Mouse (Mus musculus): ENCODE measurements at regions not wholly inside any gene's neighbourhood (a gene's known extent, or its start where the extent isn't known, plus 50 kb on each side); places are given as distances from the start of the nearest gene placed in this dataset.

- DNase-seq (ENCODE audit: low read depth, low spot score), result no peak
These were observed 58.3 kb upstream of the N6amt1 start for GRCm38 (mm10) chr16:87295727-87296126.

- DNase-seq (ENCODE audit: low read depth, low spot score), result no peak
These were observed 61.2 kb upstream of the N6amt1 start for GRCm38 (mm10) chr16:87292826-87293225.

- no peak for DNase-seq (ENCODE audit: low read depth, low spot score)
These were observed 62.3 kb upstream of the N6amt1 start for GRCm38 (mm10) chr16:87291716-87292115.

GRCm38 (mm10) chr16:87285639-87286038 is 68.3 kb upstream of the N6amt1 start:
- DNase-seq (ENCODE audit: low read depth, low spot score), result no peak

- no peak for DNase-seq (ENCODE audit: low read depth, low spot score)
These were observed 69.0 kb upstream of the N6amt1 start for GRCm38 (mm10) chr16:87284835-87285510.

DNA sequence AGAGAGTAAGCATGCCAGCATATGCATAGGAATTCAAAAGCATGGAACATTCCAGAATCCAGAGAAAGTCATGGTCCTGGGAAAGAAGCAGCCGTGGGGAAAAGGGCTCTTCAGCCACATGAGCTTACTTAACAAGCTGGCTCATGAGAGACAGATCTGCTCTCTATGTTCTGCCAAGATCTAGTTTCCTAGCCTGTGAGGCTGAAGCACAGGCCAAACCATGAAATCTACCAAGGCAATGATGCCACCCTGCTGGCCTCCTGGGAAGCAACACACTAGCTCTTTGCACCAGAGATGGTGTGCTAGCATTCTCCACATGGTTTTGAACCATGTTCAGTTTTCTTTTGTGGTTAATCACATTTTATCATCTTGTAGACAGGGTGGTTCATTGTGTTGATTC is 75.5 kb upstream of the N6amt1 start:
- DNase-seq (ENCODE audit: low read depth, low spot score), result no peak

GRCm38 (mm10) chr16:87272363-87272762 is 81.6 kb upstream of the N6amt1 start:
- no peak for DNase-seq (ENCODE audit: low read depth, low spot score)

DNA sequence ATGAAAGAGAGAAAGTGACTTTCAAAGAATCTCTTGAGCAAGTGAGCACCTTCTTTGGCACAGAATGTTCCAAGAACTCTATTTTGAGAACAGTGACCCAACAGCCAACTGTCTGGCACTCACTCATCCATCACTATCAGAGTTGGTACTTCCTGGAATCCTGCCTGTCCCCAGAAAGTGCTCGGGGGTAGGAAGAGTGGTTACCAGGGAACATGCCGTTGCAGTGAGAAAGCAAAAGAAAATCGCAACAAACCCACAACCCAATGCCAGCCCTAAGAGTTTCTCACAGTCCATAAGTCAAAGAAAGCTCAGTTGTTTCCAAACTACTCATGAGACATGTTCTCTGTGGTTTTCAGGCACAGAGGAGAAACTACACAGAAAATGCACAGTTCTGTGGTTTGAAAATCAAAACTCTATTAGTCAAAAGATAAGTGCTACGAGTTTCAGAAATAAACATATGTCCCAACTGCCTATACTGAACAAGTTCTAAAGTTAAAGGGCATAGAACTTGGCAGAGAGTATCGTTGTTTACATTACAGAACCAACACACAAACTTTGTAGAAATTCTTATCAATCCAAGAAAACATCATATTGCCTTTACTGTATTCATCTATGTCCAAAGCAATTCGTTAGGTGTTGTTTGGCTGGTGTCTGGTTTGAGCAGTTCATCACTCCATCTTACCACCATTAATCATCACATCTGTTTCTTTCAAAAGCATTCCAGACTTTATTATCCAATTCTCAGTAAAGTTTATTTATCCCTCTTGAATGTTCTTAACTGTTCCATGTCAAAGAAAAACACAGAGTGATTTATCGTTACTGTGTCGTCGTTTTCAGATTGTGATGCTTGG is 85.8 kb upstream of the N6amt1 start:
- no peak for DNase-seq (ENCODE audit: low read depth, low spot score)

GRCm38 (mm10) chr16:87267517-87267916 is 86.5 kb upstream of the N6amt1 start:
- no peak for DNase-seq (ENCODE audit: low read depth, low spot score)

DNA sequence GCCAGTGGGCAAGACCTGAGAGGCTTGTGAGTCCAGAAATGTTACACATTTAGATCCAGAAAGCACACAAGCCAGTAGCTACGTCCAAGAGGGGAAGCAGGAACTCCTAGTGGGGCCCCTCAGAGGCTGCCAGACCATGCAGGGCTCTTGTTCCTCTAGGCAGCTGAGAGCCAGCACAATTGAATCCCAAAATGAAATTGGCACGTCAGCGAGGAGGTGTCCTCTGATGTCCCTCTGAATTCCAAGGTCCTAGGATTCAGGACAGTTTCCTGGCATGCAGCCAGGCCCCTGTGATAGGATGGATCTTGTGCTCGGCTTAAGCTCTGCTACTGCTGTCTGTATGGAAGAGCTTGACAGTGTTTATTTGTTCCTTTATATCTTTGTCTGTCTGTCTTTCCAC is 90.4 kb upstream of the N6amt1 start:
- no peak for DNase-seq (ENCODE audit: low read depth, low spot score)

DNA sequence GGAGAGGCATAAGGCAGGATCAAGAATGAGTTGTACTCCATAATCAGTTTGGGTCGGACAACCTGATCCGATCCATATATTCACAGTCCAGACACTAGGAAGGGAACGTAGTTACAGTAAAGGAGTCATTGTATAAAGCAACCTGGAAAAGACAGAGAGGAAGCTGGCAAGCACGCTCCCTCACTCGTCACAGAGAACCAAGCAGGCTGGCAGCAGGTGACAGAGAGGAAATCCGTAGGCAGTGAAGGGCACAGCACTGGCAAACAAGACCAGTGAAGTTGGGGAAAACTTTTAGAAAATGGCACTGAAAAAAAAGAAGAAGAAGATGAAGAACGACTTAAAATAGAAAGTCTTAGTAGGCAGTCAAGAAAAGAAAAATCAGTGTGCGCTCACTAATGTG is 90.9 kb upstream of the N6amt1 start:
- no peak for DNase-seq (ENCODE audit: low read depth, low spot score)

- DNase-seq (ENCODE audit: low read depth, low spot score), result no peak
These were observed 91.5 kb upstream of the N6amt1 start for GRCm38 (mm10) chr16:87262497-87262896.

- peak; percentile 50 for DNase-seq (ENCODE audit: low read depth, low spot score)
These were observed 92.5 kb upstream of the N6amt1 start for GRCm38 (mm10) chr16:87261527-87261926.

GRCm38 (mm10) chr16:87254736-87255135 is 99.2 kb upstream of the N6amt1 start:
- no peak for DNase-seq (ENCODE audit: low read depth, low spot score)

GRCm38 (mm10) chr16:87250531-87250930 is 103.5 kb upstream of the N6amt1 start:
- no peak for DNase-seq (ENCODE audit: low read depth, low spot score)

GRCm38 (mm10) chr16:87249903-87250302 is 104.1 kb upstream of the N6amt1 start:
- no peak for DNase-seq (ENCODE audit: low read depth, low spot score)

DNA sequence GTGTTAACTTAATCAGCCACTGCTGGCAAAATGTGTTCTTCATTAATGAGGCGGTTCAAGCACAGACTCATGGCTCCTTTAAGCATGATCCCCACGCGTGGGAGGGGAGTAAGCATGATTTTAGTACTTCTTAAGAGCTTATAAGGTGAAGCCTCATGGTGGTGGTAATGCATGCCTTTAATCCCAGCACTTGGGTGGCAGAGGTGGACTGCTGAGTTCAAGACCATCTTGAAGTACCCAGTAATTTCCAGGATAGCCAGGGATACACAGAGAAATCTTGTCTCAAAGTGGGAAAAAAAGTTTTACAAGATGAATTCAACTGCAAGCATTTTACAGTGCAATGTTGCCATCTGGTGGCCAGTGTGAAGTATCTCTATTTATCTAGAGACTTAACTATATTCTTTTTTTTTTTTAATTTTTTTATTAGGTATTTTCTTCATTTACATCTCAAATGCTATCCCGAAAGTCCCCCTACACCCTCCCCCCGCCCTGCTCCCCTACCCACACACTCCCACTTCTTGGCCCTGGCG is 105.4 kb upstream of the N6amt1 start:
- peak; percentile 59 for DNase-seq (ENCODE audit: low read depth, low spot score)

DNA sequence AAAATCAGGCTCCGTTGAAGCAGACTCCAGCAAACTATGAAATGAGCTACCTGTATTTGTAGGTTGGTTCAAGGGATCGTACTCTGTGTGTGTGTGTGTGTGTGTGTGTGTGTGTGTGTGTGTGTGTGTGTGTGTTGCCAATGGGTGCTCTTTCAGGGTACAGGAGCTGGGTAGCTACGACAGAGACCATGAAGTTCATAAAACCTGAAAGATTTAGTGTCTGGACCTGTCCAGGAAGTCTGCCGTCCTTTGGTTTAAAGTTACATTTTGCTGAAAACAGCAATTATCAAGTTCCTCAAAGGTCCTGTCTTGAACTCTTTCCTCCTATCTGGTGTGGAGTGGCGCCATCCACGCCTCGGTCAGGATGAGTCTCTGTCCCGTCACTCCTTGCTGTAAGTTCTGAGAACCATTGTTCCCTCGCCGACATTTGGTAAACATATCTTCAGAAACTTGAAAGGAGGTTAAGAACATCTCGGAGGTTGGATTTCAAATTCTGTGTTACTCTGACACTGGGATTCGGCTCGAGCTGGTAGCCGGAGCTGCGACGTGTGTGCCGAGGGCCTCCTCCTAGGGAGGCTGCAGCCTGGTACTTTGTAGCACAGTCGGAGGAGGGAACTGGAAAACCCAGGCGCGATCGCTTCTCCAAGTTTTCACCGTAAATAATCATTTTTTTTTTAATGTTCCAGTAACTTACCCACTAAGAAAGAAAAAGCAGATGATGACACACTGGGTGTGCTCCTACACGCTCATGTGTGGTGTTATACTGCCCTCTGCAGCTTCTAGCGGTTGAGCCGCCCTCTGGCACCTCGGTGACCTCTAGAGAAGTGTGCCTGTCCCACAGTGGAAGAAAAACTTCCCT is 107.8 kb upstream of the N6amt1 start:
- no peak for DNase-seq (ENCODE audit: low read depth, low spot score)

- DNase-seq (ENCODE audit: low read depth, low spot score), result no peak
These were observed 108.5 kb upstream of the N6amt1 start for GRCm38 (mm10) chr16:87245441-87245840.

GRCm38 (mm10) chr16:87242027-87242426 is 112.0 kb upstream of the N6amt1 start:
- no peak for DNase-seq (ENCODE audit: low read depth, low spot score)

- no peak for DNase-seq (ENCODE audit: low read depth, low spot score)
These were observed 114.9 kb upstream of the N6amt1 start for GRCm38 (mm10) chr16:87239105-87239504.

DNA sequence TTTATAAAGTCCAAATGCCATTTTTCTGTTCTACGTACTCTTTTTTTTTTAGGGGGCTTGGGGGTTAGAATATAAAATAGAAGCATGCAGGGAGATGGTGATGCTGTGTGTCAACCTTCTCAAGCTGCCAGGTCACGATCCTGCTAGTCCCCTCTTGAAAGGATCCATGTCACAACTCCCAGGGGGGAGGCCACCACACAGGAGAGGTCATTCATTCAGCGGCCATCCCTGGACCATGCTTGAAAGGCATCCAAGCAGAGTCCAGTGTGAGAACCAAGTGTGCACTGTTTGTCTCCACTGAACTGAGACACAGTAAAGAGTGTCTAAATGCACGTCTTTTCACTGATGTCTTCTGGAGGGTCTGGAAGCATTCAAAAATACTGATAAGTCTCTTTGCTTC is 119.8 kb upstream of the N6amt1 start:
- DNase-seq (ENCODE audit: low read depth, low spot score), result no peak
